Mouse (Mus musculus) ES-E14 (cell line): ENCODE data around the gene Hspb9. TPM values are rescaled to one million over a fixed set of nuclear protein-coding genes. Genes with fewer than 3 reads are reported as not detected.
A peak's percentile ranks its signal among the peaks of the same experiment; 100 is the strongest.

ENCODE experiments used
- DNase-seq: peaks from one replicate; pipeline ENCODE4 v3.0.0-alpha.2; 2013; ENCODE audit warnings: low read depth, low spot score
- H3K27ac ChIP-seq: 2 replicates; pipeline ENCODE4 v1.5.1; 2012; ENCODE audit warnings: low read depth, mild to moderate bottlenecking, low read length, moderate library complexity, mixed read lengths; ENCODE audit not compliant: poor library complexity, insufficient read depth, severe bottlenecking
- H3K36me3 ChIP-seq: 2 replicates; pipeline ENCODE4 v1.6.1; 2012; ENCODE audit warnings: mild to moderate bottlenecking, low read length, moderate library complexity, mixed read lengths; ENCODE audit not compliant: control insufficient read depth, poor library complexity, insufficient read depth, severe bottlenecking
- H3K4me1 ChIP-seq, 2 experiments: fragments of 150-350 bp in 1 of 2; sonication (generic) in 1 of 2; 2 replicates each; pipeline ENCODE4 v1.6.1; 2012; ENCODE audit warnings: low read length in 2 of 2, mild to moderate bottlenecking in 1 of 2, mixed read lengths in 1 of 2; ENCODE audit not compliant: control insufficient read depth in 2 of 2, insufficient read depth in 2 of 2, poor library complexity in 1 of 2
- H3K4me3 ChIP-seq, 2 experiments: fragments of 150-350 bp in 1 of 2; sonication (generic) in 1 of 2; 2 replicates each; pipeline ENCODE4 v1.5.1; 2012; ENCODE audit warnings: low read length in 2 of 2, low read depth in 1 of 2, mild to moderate bottlenecking in 1 of 2, mixed read lengths in 1 of 2; ENCODE audit not compliant: insufficient read depth in 1 of 2, poor library complexity in 1 of 2, severe bottlenecking in 1 of 2
- H3K9ac ChIP-seq: 2 replicates; pipeline ENCODE4 v1.6.1; 2012; ENCODE audit warnings: low read depth, mild to moderate bottlenecking, low read length, mixed read lengths; ENCODE audit not compliant: poor library complexity, insufficient read depth, severe bottlenecking
- H3K9me3 ChIP-seq: fragments of 150-350 bp; sonication (generic); 2 replicates; pipeline ENCODE4 v1.6.1; 2012; ENCODE audit warnings: low read depth, mild to moderate bottlenecking, low read length; ENCODE audit not compliant: control insufficient read depth, insufficient read depth
- CHD2 ChIP-seq: IDR thresholded peaks from 2 replicates; pipeline ENCODE4 v1.6.1; 2014; ENCODE audit warnings: mild to moderate bottlenecking, low read depth, low read length, inconsistent platforms
- HCFC1 ChIP-seq: IDR thresholded peaks from 2 replicates; pipeline ENCODE4 v1.6.1; 2012; ENCODE audit warnings: low read length, inconsistent platforms, borderline replicate concordance; ENCODE audit not compliant: insufficient read depth
- MAFK ChIP-seq: IDR thresholded peaks from 2 replicates; pipeline ENCODE4 v1.6.1; 2014; ENCODE audit warnings: mild to moderate bottlenecking, low read depth, low read length, inconsistent platforms; ENCODE audit not compliant: insufficient read depth
- ZC3H11A ChIP-seq: IDR thresholded peaks from 2 replicates; pipeline ENCODE4 v1.6.1; 2012; ENCODE audit warnings: low read depth, mild to moderate bottlenecking, inconsistent platforms, low read length, borderline replicate concordance
- ZNF384 ChIP-seq: IDR thresholded peaks from 2 replicates; pipeline ENCODE4 v1.6.1; 2012; ENCODE audit warnings: low read depth, low read length, inconsistent platforms
- in situ Hi-C, 2 experiments: fragments of 600-800 bp; cut with MboI; formaldehyde crosslinking; loops; one replicate each; pipeline ENCODE4 v1.15.1; 2025; ENCODE audit warnings: low sequenced_read_pairs in 2 of 2, inconsistent platforms in 1 of 2; ENCODE audit not compliant: unreplicated experiment in 2 of 2
- total RNA-seq: library from RNA; depleted of rRNA; stranded (reverse); fragments of 300-350 nt; gene quantifications from 2 replicates; pipeline ENCODE4 v1.2.3, GENCODE M21; 2012

Hspb9 gene
- total RNA-seq, 1 experiment, result 0.49 TPM

- TF ChIP-seq HCFC1 (no peak), MAFK (no peak), ZC3H11A (no peak), CHD2 (no peak), ZNF384 (no peak)
- H3K4me3 ChIP-seq, result no peak overlapping the region
- DNase-seq, result no peak
- in situ Hi-C loops, result no loop called here
- H3K4me1 ChIP-seq, result peaks cover 2 to 14% of the 10 kb centered on the region in 2 experiments; a peak in 2 of 4 replicates
- H3K9me3 ChIP-seq, result no peaks in the 10 kb centered on the region
- peaks cover 53% of the 10 kb centered on the region for H3K36me3 ChIP-seq
- H3K27ac ChIP-seq, result no peak overlapping the region
- no peak overlapping the region for H3K9ac ChIP-seq
Observed at GRCm38 (mm10) chr11:100705095-100705747, 8.4 kb upstream of the Hspb9 start.

- no peak overlapping the region for H3K9ac ChIP-seq
- no peak for TF ChIP-seq CHD2
- TF ChIP-seq ZC3H11A, result no peak
- no peak for TF ChIP-seq ZNF384
- no peak for TF ChIP-seq MAFK
- no peaks in the 10 kb centered on the region for H3K9me3 ChIP-seq
- peaks cover under 1 to 12% of the 10 kb centered on the region in 2 experiments; a peak in 3 of 4 replicates for H3K4me1 ChIP-seq
- DNase-seq, result no peak
- no peak overlapping the region for H3K27ac ChIP-seq
- H3K36me3 ChIP-seq, result peaks cover 58% of the 10 kb centered on the region
- in situ Hi-C loops, result no loop called here
- H3K4me3 ChIP-seq, result no peak overlapping the region
Observed at GRCm38 (mm10) chr11:100709201-100709810, 4.3 kb upstream of the Hspb9 start.

GRCm38 (mm10) chr11:100710528-100710927 is 3.1 kb upstream of the Hspb9 start:
- H3K4me1 ChIP-seq, result peaks cover 2 to 12% of the 10 kb centered on the region in 2 experiments; a peak in 3 of 4 replicates
- H3K4me3 ChIP-seq, result no peak overlapping the region
- no peak overlapping the region for H3K9ac ChIP-seq
- no peaks in the 10 kb centered on the region for H3K9me3 ChIP-seq
- no peak for DNase-seq
- peaks cover 52% of the 10 kb centered on the region for H3K36me3 ChIP-seq
- in situ Hi-C loops, result no loop called here
- TF ChIP-seq HCFC1 (no peak), CHD2 (no peak), ZNF384 (no peak), ZC3H11A (no peak), MAFK (no peak)
- no peak overlapping the region for H3K27ac ChIP-seq

- Histone ChIP-seq H3K9me3 (no peaks in the 10 kb centered on the region), H3K27ac (no peak overlapping the region), H3K9ac (peak overlapping the region; percentile 63; the same call in 1 of the 2 replicates), H3K4me3 (no peak overlapping the region), H3K36me3 (peaks cover 51% of the 10 kb centered on the region), H3K4me1 (peaks cover 2 to 12% of the 10 kb centered on the region in 2 experiments; a peak in 3 of 4 replicates)
- in situ Hi-C loops, result no loop called here
- no peak for DNase-seq
- TF ChIP-seq ZNF384, result no peak
Observed at GRCm38 (mm10) chr11:100710977-100711376, 2.7 kb upstream of the Hspb9 start.
